Mouse (Mus musculus) urinary bladder, adult 18-20 months (tissue): ENCODE measurements at regions not wholly inside any gene's neighbourhood (a gene's known extent, or its start where the extent isn't known, plus 50 kb on each side); places are given as distances from the start of the nearest gene placed in this dataset.

Experiments used
- DNase-seq, 2 experiments: peaks; one replicate each; pipeline ENCODE4 v3.0.0; 2022; ENCODE audit warnings: low spot score in 2 of 2, mixed read lengths in 2 of 2

DNA sequence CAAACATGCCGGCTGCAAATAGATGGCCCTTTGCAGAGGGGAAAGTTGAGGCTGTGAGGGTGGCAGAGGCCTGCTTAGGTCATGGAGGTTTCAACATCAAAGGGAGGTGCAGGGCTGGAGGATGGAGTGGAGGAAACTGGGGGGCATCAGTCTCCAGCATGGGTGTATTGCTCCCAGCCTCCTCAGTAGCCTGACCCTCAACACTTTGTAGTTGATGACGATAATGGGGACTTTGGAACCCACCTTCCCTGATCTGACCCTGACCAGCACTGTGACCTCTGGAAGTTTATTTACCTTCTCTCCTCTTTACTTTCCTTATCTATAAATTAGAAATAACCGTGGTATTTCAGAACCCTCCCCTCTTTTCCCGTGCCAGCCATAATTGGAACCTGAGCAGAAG, 56.2 kb downstream of the Gm26897 start:
- no peak for DNase-seq

GRCm38 (mm10) chr5:111790527-111790926, 56.8 kb downstream of the Gm26897 start:
- DNase-seq: no peak

DNA sequence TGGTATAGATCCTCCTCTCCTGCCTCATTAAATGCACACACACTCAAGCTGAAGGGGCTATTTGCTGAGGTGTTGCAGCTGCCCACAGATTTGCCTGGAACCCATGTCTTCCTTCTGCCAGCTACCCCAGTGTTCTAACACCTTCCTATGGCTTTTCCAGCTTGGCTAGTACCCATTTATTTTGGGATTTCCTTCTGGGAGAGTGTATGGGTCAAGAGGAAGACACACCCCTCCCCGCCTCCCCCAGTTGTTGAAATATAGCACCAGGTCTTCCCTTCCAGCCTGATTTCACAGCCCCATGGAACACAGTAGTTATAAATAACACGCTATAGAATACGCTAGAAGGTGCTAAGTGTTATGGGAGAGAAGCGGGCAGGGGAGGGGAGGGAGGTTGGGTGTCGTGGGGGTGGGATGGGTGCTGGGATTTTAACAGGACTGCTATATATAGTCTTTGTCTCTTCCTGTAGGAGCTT, 57.4 kb downstream of the Gm26897 start:
- DNase-seq: no peak

GRCm38 (mm10) chr5:111792746-111793145, 59.0 kb downstream of the Gm26897 start:
- DNase-seq: no peak

GRCm38 (mm10) chr5:111793178-111793577, 59.5 kb downstream of the Gm26897 start:
- no peak for DNase-seq

- no peak for DNase-seq
These were observed 63.2 kb downstream of the Gm26897 start for GRCm38 (mm10) chr5:111796889-111797288.

- DNase-seq: peak; percentile 42 to 83
These were observed 66.1 kb downstream of the Gm26897 start for GRCm38 (mm10) chr5:111799700-111800311.

- no peak for DNase-seq
These were observed 66.8 kb downstream of the Gm26897 start for GRCm38 (mm10) chr5:111800511-111800910.

- no peak for DNase-seq
These were observed 67.3 kb downstream of the Gm26897 start for GRCm38 (mm10) chr5:111801051-111801450.

GRCm38 (mm10) chr5:111804542-111804941, 70.8 kb downstream of the Gm26897 start:
- peak in 1 of 2 experiments; percentile 47 for DNase-seq

DNA sequence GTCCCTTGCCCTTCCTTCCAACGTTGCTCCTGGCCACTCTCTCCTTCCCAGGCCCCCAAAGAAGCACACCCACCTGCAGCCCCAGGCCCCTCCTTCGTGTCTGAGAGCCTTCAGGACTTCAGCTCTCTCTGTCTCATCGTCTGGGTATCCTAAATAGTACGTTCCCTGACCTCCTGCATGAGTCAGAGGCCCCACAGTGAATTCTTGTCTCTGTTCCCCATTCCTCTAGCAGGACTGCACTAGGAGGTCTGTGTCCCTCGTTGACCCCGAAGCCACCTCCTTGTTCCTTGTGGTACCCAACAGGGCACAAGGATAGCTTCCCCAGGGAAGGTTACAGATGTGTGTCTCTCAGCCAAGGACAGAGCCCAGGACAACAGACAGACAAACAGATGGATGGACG, 71.4 kb downstream of the Gm26897 start:
- DNase-seq: no peak

GRCm38 (mm10) chr5:111805761-111806191, 72.1 kb downstream of the Gm26897 start:
- no peak for DNase-seq

DNA sequence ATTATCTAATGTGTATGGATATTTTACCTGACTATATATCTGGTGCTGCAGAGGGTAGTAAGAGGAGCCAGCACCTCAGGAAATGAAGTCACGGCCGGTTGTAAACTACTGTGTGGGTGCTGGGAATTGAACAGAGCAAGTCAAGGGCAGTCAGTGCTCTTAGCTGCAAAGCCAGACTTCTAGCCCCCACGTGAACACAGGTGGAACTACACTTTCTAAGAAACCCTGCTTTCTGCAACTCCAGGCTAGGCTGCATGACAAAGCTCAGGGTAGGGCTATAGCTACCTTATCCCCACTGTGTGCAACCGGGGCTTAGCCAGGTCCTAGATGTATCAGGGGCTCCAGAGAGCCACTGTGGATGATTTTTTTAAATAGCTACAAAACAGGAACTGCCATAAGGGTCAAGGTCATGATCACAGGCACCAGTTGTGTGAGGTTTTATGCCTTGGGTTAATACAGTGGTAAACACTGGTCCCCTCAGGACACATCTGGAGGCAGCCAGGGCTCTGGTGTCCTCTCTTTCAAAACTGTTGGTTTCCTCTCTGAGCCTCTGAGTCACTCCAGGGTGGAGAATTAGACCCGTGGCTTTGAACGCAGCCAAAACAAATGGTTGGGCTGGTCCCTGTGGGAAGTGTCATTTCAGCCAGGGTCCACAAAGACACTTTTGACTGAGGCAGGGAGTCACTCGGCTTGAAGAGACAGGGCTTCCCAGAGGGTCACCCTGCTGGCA, 76.5 kb downstream of the Gm26897 start:
- peak in 1 of 2 experiments; percentile 43 for DNase-seq

GRCm38 (mm10) chr5:111812581-111812980, 78.9 kb downstream of the Gm26897 start:
- DNase-seq: no peak

GRCm38 (mm10) chr5:111813090-111813753, 79.5 kb downstream of the Gm26897 start:
- no peak for DNase-seq

DNA sequence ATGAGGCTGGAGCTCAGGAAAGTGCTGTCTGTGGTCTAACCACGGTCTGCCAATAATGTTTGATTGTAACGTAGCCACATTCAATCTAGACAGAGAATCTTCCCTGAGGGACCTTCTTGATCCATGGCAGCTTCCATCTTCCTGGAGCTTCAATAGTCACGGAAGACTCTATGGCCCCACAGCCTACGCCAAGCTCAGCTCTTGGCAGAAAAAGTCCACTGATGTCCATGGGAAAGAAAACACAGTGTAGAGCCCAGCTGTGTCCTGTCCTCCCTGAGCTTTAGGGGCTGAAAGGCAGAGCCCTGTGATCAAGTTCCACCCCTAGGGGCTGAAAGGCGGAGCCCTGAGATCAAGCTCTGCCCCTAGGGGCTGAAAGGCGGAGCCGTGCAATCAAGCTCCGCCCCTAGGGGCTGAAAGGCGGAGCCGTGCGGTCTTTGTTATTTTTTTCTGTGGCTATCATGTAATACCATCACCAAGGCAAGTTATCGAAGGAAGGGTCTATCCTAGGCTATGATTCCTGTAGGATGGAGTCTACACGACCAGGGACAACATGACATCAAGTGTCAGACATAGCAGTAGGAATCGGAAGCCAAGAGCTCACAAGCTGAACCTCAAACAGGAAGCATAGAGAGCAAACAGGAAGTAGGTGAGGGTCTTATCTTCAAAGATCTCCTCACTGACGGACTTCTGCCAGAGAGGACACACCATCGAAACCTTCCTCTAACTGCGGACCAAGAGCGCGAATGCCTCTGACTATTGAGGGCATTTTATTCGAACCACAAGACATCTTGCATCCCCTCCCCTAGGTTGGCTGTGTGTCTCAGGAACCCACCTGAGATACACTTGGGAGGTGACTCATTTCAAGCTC, 81.4 kb downstream of the Gm26897 start:
- no peak for DNase-seq

DNA sequence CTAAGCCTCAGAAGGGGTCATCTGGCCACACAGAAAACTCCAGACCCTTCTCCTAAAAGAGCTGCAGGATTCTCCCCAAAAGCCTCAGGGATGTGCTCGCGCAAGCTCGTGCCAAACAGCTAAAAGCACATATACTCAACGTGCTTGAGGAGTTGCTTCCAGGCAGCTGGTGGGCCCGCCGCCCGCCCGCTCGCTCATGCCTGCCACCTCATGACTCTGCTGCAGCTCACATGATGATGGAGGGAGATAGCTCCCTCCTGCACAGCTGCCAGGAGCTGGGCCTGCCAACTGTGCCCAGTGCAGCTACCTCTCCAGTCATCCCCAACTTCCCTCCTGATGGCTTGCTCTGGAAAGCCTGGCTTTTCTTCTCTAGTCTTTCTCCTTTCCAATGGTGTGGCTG, 87.2 kb downstream of the Gm26897 start:
- DNase-seq: no peak

DNA sequence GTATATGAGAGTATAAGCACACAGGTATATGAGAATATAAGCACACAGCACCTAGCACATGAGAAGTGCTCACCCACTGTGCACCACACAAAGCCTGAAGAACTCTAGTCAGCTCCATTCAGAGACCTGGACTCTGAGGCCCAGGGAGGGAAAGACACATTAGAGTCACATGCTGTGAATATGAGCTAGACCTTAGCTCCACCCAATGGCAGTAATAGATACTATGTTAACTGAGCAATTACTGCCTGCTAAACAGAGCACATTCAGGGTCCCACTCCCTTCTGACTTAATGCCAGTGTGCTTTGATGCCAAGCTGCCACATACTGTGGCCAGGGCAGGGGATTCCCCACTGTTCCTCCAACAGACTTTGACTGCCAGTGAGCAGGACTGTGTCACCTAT, 89.2 kb downstream of the Gm26897 start:
- no peak for DNase-seq

- no peak for DNase-seq
These were observed 89.7 kb downstream of the Gm26897 start for GRCm38 (mm10) chr5:111823420-111823819.

DNA sequence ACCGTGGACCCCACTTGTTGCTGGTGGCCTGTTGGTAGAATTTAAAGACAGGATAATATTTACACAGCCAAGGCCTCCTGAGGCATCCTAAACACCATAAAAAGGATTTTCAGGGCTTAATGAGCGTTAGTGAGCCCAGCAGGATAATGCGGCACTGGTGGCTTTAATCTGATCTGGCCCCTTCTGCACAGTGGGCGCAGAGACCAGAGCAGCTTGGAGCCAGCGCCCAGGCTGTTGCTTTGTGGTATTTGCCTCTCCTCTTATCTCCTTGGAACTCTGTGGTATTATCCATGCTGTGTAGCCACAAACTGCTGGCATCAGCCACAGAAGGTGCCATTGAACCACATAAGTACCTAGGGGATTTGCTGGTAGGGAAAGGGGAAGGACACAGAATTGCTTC, 90.1 kb downstream of the Gm26897 start:
- no peak for DNase-seq

GRCm38 (mm10) chr5:111824600-111825130, 90.9 kb downstream of the Gm26897 start:
- DNase-seq: no peak
